Mouse (Mus musculus) monocyte, adult 59 days (primary cell): ENCODE measurements around the gene Agtpbp1. TPM values are rescaled to one million over a fixed set of nuclear protein-coding genes. Genes with fewer than 3 reads are reported as not detected.

Source experiments
- total RNA-seq, 2 experiments: library from RNA; stranded (reverse); gene quantifications; one replicate each; pipeline ENCODE4 v1.2.4; 2023

Gene Agtpbp1
- total RNA-seq: 10 to 100 TPM; 48.6 to 49.2 TPM

DNA sequence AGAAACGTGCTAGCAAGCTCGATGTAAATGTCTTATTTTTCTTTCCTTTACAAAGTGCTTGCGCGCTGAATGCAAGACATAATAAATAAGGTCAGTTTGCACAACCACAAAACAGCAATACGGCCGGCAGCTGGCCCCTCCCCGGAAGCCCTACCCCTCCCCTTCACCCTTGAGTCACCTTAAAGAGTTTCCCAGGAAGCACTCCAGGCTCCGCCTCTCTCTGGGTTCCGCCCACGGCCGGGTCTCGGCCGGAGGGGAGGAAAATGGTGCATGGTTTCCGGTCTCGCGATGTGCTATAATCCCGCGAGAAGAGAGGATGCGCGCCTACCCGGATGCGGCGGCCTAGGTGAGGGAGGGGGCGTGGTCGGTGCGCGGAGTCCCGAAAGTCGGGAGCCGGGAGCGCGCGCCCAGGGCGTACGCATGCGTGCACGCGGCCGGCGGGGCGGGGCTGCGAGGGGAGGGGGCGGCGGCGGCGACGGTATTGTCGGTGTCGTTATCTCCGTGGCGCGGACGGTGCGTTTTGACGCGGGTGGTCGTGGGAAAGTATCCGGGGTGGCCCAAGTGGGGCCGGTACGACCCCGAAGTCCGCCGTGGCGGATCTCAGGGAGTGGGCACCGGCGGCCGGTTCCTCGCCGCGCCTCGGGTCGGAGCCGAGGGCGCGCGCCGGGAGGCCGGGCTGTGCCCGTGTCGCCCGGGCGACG lies at the start of gene Agtpbp1, which contains the start of gene Naa35:
Gene Agtpbp1, minus strand, starts transcription at position 281 of the 701 bp plus-strand sequence.
Gene Naa35, plus strand, starts transcription at position 313 of the 701 bp plus-strand sequence.

Other genes starting within 250 kb of the Agtpbp1 start
- 10 to 100 TPM; 33.0 to 39.0 TPM for gene Naa35, start within 50 bp of the Agtpbp1 start, total RNA-seq
- 10 to 100 TPM; 23.0 to 24.1 TPM for gene Golm1, start 90.6 kb upstream of the Agtpbp1 start, total RNA-seq
- gene 4921517D22Rik, start 108.9 kb upstream of the Agtpbp1 start, total RNA-seq: not detected
- not detected for gene Spata31d1a, start 125.1 kb upstream of the Agtpbp1 start, total RNA-seq
- gene Spata31d1b, start 127.1 kb upstream of the Agtpbp1 start, total RNA-seq: not detected
- not detected for gene Spata31d1d, start 146.5 kb upstream of the Agtpbp1 start, total RNA-seq
- not detected for gene 1700014D04Rik, start 161.5 kb upstream of the Agtpbp1 start, total RNA-seq
- 10 to 100 TPM; 45.0 to 49.7 TPM for gene Isca1, start 184.6 kb upstream of the Agtpbp1 start, total RNA-seq
- gene Gm49354, start 197.0 kb upstream of the Agtpbp1 start, total RNA-seq: not detected
- 100 to 1,000 TPM; 254 to 268 TPM for gene Tut7, start 237.9 kb upstream of the Agtpbp1 start, total RNA-seq